Mouse (Mus musculus): Measurements from ENCODE around the gene Ift140.

- no peak for TF ChIP-seq TAL1 (IDR thresholded peaks at IDR 0.05; ENCODE audit: low read length)
- TF ChIP-seq GATA1 (IDR thresholded peaks at IDR 0.05; ENCODE audit: low read length), result no peak
Observed at GRCm38 (mm10) chr17:25090450-25090849, 74.6 kb downstream of the Ift140 start.
